Mouse (Mus musculus) ES-E14 (cell line): Measurements from ENCODE around the gene Gnaz.

Source experiments
- HCFC1 ChIP-seq: IDR thresholded peaks from 2 replicates; pipeline ENCODE4 v1.6.1; 2012; ENCODE audit warnings: low read length, inconsistent platforms, borderline replicate concordance; ENCODE audit not compliant: insufficient read depth
- MAFK ChIP-seq: IDR thresholded peaks from 2 replicates; pipeline ENCODE4 v1.6.1; 2014; ENCODE audit warnings: mild to moderate bottlenecking, low read depth, low read length, inconsistent platforms; ENCODE audit not compliant: insufficient read depth
- ZC3H11A ChIP-seq: IDR thresholded peaks from 2 replicates; pipeline ENCODE4 v1.6.1; 2012; ENCODE audit warnings: low read depth, mild to moderate bottlenecking, inconsistent platforms, low read length, borderline replicate concordance
- ZNF384 ChIP-seq: IDR thresholded peaks from 2 replicates; pipeline ENCODE4 v1.6.1; 2012; ENCODE audit warnings: low read depth, low read length, inconsistent platforms

DNA sequence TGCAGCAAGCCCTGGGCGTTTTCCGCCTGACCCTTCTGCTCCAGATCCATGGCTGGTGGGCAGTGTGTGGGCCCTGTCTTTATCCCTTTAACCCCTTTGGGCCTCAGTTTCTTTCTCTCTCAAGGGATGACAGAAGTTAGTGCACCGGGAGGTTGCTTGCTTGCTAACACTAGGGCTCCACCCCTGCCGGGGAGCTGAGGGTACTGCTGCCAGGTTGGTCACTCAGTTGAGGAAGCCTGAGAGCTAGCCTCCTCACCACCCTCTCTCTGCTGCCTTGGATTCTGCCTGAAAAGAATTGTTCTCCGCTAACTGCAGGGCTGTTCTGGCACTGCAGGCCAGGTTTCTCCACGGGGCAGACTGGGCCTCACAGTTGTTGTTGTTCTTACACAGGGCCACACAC lies 6.0 kb downstream of the Gnaz start:
- TF ChIP-seq MAFK (no peak), HCFC1 (no peak), ZNF384 (no peak), ZC3H11A (no peak)
